Mouse (Mus musculus): ENCODE measurements at regions not wholly inside any gene's neighbourhood (a gene's known extent, or its start where the extent isn't known, plus 50 kb on each side); places are given as distances from the start of the nearest gene placed in this dataset.
A peak's percentile ranks its signal among the peaks of the same experiment; 100 is the strongest.

DNA sequence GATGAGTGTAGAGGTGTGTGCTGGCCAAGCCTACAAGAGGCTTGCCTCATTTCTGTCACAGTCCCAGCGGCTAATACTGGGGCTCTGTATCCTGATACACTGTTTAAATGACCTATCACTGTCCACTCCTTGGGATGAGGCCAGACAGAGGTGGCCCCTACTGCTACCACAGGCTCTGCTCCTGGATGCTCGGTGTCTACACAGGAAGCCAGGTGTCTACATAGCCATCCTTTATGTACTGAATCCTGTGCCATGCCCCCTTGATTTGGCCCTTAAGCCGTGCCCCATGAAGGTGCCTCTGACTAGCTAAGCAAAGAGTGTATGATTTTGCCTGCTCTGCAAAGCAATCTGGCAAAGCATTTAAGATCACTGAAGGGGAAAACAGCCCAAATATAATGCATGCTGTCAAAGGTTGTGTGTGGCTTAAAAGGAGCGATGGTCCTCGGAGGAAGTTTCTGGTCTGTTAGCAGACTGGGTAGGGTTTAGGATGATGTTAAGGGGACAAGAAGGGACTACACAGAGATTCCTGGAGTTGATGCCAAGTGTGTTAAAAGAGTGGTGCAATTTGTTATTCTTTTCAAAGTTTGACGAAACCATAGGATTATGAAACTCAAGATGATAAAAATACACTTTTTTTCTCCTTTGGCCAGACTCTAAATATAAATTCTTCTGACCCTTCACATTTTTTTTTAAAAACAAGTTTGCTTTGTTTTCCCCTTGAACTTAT is 104.2 kb downstream of the E030025P04Rik start:
- ChIA-PET CTCF (interaction anchor here (1.0 kb wide), 1 partner anchor 10 kb away, joined by 3 read pairs; no protein-coding TSS in a partner anchor), POLR2A (interaction anchor here (0.6 to 1.1 kb wide), 2 partner anchors 10 to 1464 kb away, joined by 3 read pairs; no protein-coding TSS in a partner anchor)
- no peaks in the 10 kb centered on the region for H3K27me3 ChIP-seq
- DNase-seq (ENCODE audit: low read depth, low spot score) (peak; percentile 12), ATAC-seq (no peak)
- no peak for TF ChIP-seq CTCF (IDR thresholded peaks at IDR 0.05)
- in situ Hi-C loops (cut with MboI; ENCODE audit: low pct_unique_long_range_greater_than_20kb), result no loop called here

DNA sequence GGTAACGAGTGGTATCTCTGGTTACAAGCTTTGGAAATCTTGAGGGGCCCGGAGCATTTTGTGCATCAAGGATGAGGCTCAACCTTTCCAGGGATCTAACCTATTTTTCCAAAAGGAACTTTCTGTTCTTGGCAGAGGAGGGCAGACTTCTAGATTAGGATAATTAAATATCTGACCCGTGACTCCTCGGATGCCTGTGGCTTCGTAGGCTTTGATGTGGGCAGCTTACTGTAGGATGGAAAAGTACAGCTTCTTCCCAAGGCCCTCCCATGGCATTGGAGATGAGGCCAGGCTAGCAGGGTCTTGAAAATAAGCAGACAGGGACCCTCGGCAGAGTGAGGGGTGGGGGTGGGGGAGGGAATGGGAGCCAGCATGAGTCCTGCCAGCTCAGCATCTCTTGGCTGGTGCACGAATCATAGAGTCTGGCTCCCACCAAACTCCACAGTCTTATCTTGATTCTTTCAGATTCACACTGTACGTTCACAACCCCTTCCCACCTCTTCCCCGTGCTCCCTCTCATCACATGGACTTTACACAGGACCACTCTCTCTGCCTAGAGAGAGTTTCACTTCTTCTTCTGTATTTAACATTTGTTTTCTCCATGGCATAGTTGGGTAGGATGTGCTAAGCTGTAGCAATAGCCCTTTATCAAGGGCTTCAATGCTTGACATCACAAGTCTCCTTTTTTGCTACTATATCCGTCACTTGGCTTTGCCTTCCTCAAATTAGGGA is 104.9 kb downstream of the E030025P04Rik start:
- no peaks in the 10 kb centered on the region for H3K27me3 ChIP-seq
- ChIA-PET CTCF (interaction anchor here (1.0 kb wide), 1 partner anchor 10 kb away, joined by 3 read pairs; no protein-coding TSS in a partner anchor), POLR2A (interaction anchor here (0.8 kb wide), 1 partner anchor 9 kb away, joined by 3 read pairs; no protein-coding TSS in a partner anchor)
- no peak for TF ChIP-seq CTCF (IDR thresholded peaks at IDR 0.05)
- in situ Hi-C loops (cut with MboI; ENCODE audit: low pct_unique_long_range_greater_than_20kb), result no loop called here
- peak; percentile 58 for DNase-seq (ENCODE audit: low read depth, low spot score)
- peak; percentile 58 for ATAC-seq

DNA sequence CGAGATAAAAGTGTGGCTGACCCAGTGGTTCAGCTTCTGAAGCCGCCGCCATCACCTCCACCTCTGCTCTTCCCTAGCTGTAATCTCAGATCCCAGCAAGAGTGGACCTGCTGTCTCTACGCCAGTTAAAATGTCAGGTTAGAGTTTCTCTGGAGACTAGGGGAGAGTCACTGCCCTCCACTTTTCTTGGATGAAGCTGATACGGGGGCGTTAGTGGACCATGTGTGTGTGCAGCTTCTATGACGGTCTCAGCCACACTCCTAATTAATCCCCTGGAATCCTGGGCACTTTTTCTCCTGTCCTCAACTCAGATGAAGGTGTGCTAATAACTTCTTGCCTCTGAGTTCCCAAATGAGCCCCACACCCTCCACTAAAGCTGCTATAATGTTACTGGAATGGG is 106.0 kb downstream of the E030025P04Rik start:
- DNase-seq (ENCODE audit: low read depth, low spot score) (no peak), ATAC-seq (no peak)
- TF ChIP-seq CTCF (IDR thresholded peaks at IDR 0.05), result no peak
- H3K27me3 ChIP-seq, result no peaks in the 10 kb centered on the region
- ChIA-PET CTCF (no interaction called here), POLR2A (interaction anchor here (0.8 to 1.0 kb wide), 2 partner anchors 8 to 12 kb away, joined by 3 to 6 read pairs; no protein-coding TSS in a partner anchor)
- in situ Hi-C loops (cut with MboI; ENCODE audit: low pct_unique_long_range_greater_than_20kb), result no loop called here

DNA sequence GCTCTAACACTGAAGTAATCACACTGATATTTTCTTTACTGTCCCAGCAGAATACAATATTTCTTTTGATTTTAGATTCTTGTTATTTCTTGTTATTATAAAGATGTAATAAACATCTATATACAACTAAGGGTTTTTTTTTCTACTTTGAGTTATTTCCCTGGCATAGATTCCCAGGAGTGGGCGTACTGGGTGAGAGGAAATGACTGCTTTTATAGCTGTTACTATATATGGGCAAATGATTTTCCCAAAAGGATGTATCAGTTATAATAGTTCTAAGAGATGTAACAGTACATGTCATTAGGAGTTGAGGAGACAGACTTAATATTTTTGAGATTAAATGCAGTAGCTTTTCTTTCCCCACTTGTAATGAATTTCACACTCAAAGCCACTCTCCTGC is 109.6 kb downstream of the E030025P04Rik start:
- TF ChIP-seq CTCF (IDR thresholded peaks at IDR 0.05), result no peak
- in situ Hi-C loops (cut with MboI; ENCODE audit: low pct_unique_long_range_greater_than_20kb), result loop anchor here (5.0 kb wide), 1 partner anchor 582 kb away; no protein-coding TSS in a partner anchor
- H3K27me3 ChIP-seq, result peaks cover 7% of the 10 kb centered on the region
- DNase-seq (ENCODE audit: low read depth, low spot score), result no peak
- ChIA-PET CTCF (no interaction called here), POLR2A (no interaction called here)
- no peak for ATAC-seq

DNA sequence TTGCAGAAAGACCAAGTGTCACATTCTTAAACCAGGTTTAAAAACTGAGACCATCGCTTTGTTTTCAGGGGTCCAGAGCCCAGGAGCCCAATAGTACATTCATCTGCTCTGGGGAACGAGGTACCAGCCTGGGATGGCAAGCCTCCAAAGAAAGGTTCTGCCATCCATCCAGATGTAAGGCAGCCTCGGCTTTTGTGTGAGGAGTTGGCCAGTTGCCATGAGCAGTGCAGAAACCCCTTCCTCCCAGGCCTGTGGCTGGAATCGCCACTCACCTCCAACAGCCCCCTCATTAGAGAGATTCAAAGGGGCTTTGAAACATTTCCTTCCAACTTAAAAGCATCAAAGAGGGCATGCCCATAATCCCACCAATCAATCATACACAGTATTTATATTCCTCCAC is 110.1 kb downstream of the E030025P04Rik start:
- POLR2A ChIA-PET, result no interaction called here
- CTCF ChIA-PET, result no interaction called here
- DNase-seq (ENCODE audit: low read depth, low spot score) (no peak), ATAC-seq (no peak)
- H3K27me3 ChIP-seq, result peaks cover 7% of the 10 kb centered on the region
- in situ Hi-C loops (cut with MboI; ENCODE audit: low pct_unique_long_range_greater_than_20kb), result loop anchor here (5.0 kb wide), 1 partner anchor 582 kb away; no protein-coding TSS in a partner anchor
- no peak for TF ChIP-seq CTCF (IDR thresholded peaks at IDR 0.05)

DNA sequence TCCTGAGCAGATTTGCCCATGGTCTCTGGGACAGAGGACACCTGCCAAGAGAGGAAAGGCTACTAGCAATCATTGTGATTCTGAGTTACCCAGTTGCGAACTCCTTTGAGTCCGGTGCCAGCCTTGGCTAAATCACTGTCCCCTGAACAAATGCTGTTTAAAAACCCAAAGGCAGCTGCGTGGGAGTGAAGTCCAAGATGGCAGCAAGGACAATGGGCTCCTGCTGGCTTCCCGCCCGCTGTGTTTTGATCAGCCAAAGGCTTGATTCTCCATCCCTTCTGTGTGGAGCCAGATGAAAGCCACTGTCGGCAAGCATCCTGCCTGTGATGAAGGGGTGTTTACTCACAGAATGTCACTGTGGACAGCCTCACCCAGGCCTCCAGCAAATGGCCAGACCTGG is 111.4 kb downstream of the E030025P04Rik start:
- DNase-seq (ENCODE audit: low read depth, low spot score), result no peak
- in situ Hi-C loops (cut with MboI; ENCODE audit: low pct_unique_long_range_greater_than_20kb), result loop anchor here (5.0 kb wide), 1 partner anchor 580 kb away; no protein-coding TSS in a partner anchor
- no peak for TF ChIP-seq CTCF (IDR thresholded peaks at IDR 0.05)
- no peak for ATAC-seq
- H3K27me3 ChIP-seq, result peaks cover 7% of the 10 kb centered on the region
- ChIA-PET POLR2A (no interaction called here), CTCF (interaction anchor here (0.9 kb wide), 1 partner anchor 107 kb away, joined by 3 read pairs; no protein-coding TSS in a partner anchor)

DNA sequence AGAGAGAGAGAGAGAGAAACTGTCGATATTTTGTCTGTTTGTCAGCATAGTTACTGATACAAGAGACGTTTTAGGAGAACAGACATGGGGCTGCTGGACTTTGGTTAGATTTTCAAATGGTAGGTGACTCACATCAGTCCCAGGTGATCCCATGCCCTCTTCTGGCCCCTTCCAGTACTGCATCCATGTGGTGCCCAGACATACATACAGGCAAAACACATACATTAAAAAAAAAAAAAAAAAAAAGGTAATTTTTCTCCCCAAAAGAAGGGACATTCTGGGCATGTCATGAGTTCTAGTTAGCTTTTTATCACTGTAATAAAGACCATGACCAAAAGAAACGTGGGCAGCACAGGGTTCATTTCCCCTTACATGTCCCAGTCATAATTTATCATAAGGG is 110.3 kb downstream of the Axin2 start:
- in situ Hi-C loops (cut with MboI; ENCODE audit: low pct_unique_long_range_greater_than_20kb), result loop anchor here (5.0 kb wide), 1 partner anchor 578 kb away; no protein-coding TSS in a partner anchor
- ChIA-PET POLR2A (interaction anchor here (0.7 to 1.0 kb wide), 2 partner anchors 8 to 1191 kb away, joined by 3 read pairs; no protein-coding TSS in a partner anchor), CTCF (interaction anchor here (1.4 to 1.5 kb wide), 2 partner anchors 9 to 581 kb away, joined by 3 to 4 read pairs; no protein-coding TSS in a partner anchor)
- H3K27me3 ChIP-seq, result peaks cover 7% of the 10 kb centered on the region
- ATAC-seq (no peak), DNase-seq (ENCODE audit: low read depth, low spot score) (no peak)
- peak; percentile 43 for TF ChIP-seq CTCF (IDR thresholded peaks at IDR 0.05)

DNA sequence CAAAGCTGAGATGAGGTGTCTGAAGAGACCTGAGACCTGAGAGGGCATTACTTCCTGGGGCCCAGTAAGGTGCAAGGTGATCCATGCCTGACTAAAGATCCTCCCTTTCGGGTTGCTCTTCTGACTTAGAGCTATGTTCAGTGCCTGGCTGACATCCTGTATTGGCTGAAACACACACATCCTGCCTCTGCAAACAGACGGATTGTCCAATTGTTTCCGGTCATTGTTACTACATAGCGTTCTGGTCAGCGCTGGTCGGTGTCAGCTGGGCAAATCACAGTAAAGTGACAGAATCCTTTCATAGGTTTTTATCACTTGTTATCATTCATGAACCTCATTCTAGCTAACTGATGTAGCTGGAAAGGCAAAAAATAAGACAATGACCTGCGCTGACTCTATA is 109.7 kb downstream of the Axin2 start:
- ChIA-PET POLR2A (interaction anchor here (1.0 kb wide), 2 partner anchors 9 to 11 kb away, joined by 3 read pairs; no protein-coding TSS in a partner anchor), CTCF (interaction anchor here (1.3 to 1.5 kb wide), 3 partner anchors 9 to 580 kb away, joined by 3 to 4 read pairs (median 3); no protein-coding TSS in a partner anchor)
- H3K27me3 ChIP-seq, result peaks cover 7% of the 10 kb centered on the region
- no peak for TF ChIP-seq CTCF (IDR thresholded peaks at IDR 0.05)
- ATAC-seq, result no peak
- in situ Hi-C loops (cut with MboI; ENCODE audit: low pct_unique_long_range_greater_than_20kb), result loop anchor here (5.0 kb wide), 2 partner anchors 103 to 578 kb away; no protein-coding TSS in a partner anchor
- no peak for DNase-seq (ENCODE audit: low read depth, low spot score)

DNA sequence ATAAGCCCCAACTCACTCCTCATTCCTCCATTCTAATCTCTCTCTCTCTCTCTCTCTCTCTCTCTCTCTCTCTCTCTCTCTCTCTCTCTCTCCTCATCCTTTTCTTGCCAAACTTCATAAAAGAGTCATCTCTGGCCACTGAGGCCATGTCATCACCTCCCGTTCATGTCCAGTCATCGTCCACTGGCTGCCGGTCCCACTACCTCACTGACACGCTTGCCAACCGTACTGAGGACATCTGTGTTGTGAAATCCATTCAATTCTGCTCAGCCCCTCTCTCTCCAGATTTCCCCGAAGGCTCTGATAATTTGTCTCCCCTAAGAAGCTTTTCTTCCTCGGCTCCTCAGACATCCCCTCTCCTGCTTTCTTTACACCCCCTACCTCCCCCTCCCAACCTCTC is 94.7 kb downstream of the Axin2 start:
- ATAC-seq (no peak), DNase-seq (ENCODE audit: low read depth, low spot score) (no peak)
- in situ Hi-C loops (cut with MboI; ENCODE audit: low pct_unique_long_range_greater_than_20kb), result no loop called here
- CTCF ChIA-PET, result no interaction called here
- no peak for TF ChIP-seq CTCF (IDR thresholded peaks at IDR 0.05)
- H3K27me3 ChIP-seq, result no peaks in the 10 kb centered on the region
- POLR2A ChIA-PET, result no interaction called here

DNA sequence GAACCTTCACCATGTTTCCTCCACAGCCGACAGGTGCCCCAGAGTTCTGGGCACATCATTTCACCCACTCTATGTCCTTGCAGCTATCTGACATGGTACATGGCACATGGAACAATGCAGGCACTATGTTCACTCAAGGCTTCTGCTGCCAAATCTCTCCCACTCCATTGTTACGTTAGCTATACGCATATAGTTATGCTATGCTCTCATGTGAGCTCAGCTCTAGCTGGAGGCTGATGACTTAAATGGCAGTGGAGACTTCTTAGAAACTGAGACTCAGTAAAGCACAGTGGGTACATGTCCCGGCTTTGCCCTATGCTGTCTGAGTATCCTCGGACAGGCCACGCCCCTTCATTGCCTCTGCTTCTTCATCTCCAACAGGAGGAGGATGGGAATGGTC is 91.0 kb downstream of the Axin2 start:
- ChIA-PET POLR2A (no interaction called here), CTCF (no interaction called here)
- TF ChIP-seq CTCF (IDR thresholded peaks at IDR 0.05), result no peak
- no peak for ATAC-seq
- in situ Hi-C loops (cut with MboI; ENCODE audit: low pct_unique_long_range_greater_than_20kb), result no loop called here
- no peaks in the 10 kb centered on the region for H3K27me3 ChIP-seq
- no peak for DNase-seq (ENCODE audit: low read depth, low spot score)

Data from Patski (cell line).